Mouse (Mus musculus): Measurements from ENCODE around the gene Nuak1. TPM values are rescaled to one million over a fixed set of nuclear protein-coding genes. Genes with fewer than 3 reads are reported as not detected.

Nuak1 gene
- polyA plus RNA-seq, 1 experiment from 2014 or later: 0.13 TPM

GRCm38 (mm10) chr10:84393881-84394280 is 46.5 kb downstream of the Nuak1 start:
- H3K27ac ChIP-seq (ENCODE audit: low read length): no peak overlapping the region
- no peaks in the 10 kb centered on the region for H3K36me3 ChIP-seq (ENCODE audit: control insufficient read depth, insufficient read depth)
- H3K4me3 ChIP-seq (ENCODE audit: low read depth, low read length): no peak overlapping the region
- WGBS (ENCODE audit: insufficient replicate concordance): 71% methylated on average over 12 of the region's 12 CpGs
- no peak overlapping the region for H3K4me2 ChIP-seq (ENCODE audit: low read depth, low read length)
- H3K9ac ChIP-seq (ENCODE audit: low read depth, low read length): no peak overlapping the region
- H3K27me3 ChIP-seq (ENCODE audit: control insufficient read depth, insufficient read depth, low read depth, low read length): no peaks in the 10 kb centered on the region
- ATAC-seq (ENCODE audit: low read depth): no peak
- no peaks in the 10 kb centered on the region for H3K9me3 ChIP-seq (replicated peaks; ENCODE audit: control insufficient read depth, low read length)
- H3K4me1 ChIP-seq (ENCODE audit: control insufficient read depth, low read depth, low read length): no peaks in the 10 kb centered on the region

DNA sequence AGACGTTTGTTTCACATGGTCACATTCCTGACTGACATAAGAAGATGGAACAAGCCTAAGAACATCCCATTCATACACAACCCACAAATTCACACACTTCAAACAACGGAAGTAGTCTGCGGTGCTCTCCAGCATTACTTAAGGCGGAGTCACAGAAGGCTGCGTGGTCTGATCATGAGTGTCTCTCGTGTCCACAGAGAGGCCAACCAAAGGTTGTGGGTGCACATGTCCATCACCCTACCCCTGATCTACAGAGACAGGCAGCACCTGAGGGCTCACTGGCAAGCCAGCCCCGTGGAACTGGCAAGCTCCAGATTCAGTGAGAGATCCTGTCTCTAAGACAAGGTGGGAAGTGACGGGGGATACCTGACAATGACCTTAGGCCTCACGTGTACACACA is 47.0 kb downstream of the Nuak1 start:
- Histone ChIP-seq H3K4me2 (ENCODE audit: low read depth, low read length) (no peak overlapping the region), H3K27ac (ENCODE audit: low read length) (no peak overlapping the region), H3K4me1 (ENCODE audit: control insufficient read depth, low read depth, low read length) (no peaks in the 10 kb centered on the region), H3K36me3 (ENCODE audit: control insufficient read depth, insufficient read depth) (no peaks in the 10 kb centered on the region), H3K9me3 (replicated peaks; ENCODE audit: control insufficient read depth, low read length) (no peaks in the 10 kb centered on the region), H3K4me3 (ENCODE audit: low read depth, low read length) (no peak overlapping the region), H3K27me3 (ENCODE audit: control insufficient read depth, insufficient read depth, low read depth, low read length) (no peaks in the 10 kb centered on the region), H3K9ac (ENCODE audit: low read depth, low read length) (no peak overlapping the region)
- no peak for ATAC-seq (ENCODE audit: low read depth)
- WGBS (ENCODE audit: insufficient replicate concordance): 66% methylated on average over 9 of the region's 9 CpGs

- H3K36me3 ChIP-seq (ENCODE audit: control insufficient read depth, insufficient read depth): no peaks in the 10 kb centered on the region
- H3K4me2 ChIP-seq (ENCODE audit: low read depth, low read length): no peak overlapping the region
- no peaks in the 10 kb centered on the region for H3K9me3 ChIP-seq (replicated peaks; ENCODE audit: control insufficient read depth, low read length)
- H3K9ac ChIP-seq (ENCODE audit: low read depth, low read length): no peak overlapping the region
- no peak overlapping the region for H3K4me3 ChIP-seq (ENCODE audit: low read depth, low read length)
- no peaks in the 10 kb centered on the region for H3K4me1 ChIP-seq (ENCODE audit: control insufficient read depth, low read depth, low read length)
- no peaks in the 10 kb centered on the region for H3K27me3 ChIP-seq (ENCODE audit: control insufficient read depth, insufficient read depth, low read depth, low read length)
- no peak for ATAC-seq (ENCODE audit: low read depth)
- no peak overlapping the region for H3K27ac ChIP-seq (ENCODE audit: low read length)
- 78% methylated on average over 3 of the region's 3 CpGs for WGBS (ENCODE audit: insufficient replicate concordance)
These were observed 47.7 kb downstream of the Nuak1 start for GRCm38 (mm10) chr10:84392723-84393081.

- no peaks in the 10 kb centered on the region for H3K27me3 ChIP-seq (ENCODE audit: control insufficient read depth, insufficient read depth, low read depth, low read length)
- ATAC-seq (ENCODE audit: low read depth): no peak
- no peaks in the 10 kb centered on the region for H3K9me3 ChIP-seq (replicated peaks; ENCODE audit: control insufficient read depth, low read length)
- no peak overlapping the region for H3K9ac ChIP-seq (ENCODE audit: low read depth, low read length)
- no peak overlapping the region for H3K4me3 ChIP-seq (ENCODE audit: low read depth, low read length)
- WGBS (ENCODE audit: insufficient replicate concordance): 32% methylated on average over 14 of the region's 14 CpGs
- H3K4me1 ChIP-seq (ENCODE audit: control insufficient read depth, low read depth, low read length): no peaks in the 10 kb centered on the region
- no peaks in the 10 kb centered on the region for H3K36me3 ChIP-seq (ENCODE audit: control insufficient read depth, insufficient read depth)
- no peak overlapping the region for H3K27ac ChIP-seq (ENCODE audit: low read length)
- H3K4me2 ChIP-seq (ENCODE audit: low read depth, low read length): no peak overlapping the region
These were observed 48.2 kb downstream of the Nuak1 start for GRCm38 (mm10) chr10:84392027-84392722.

GRCm38 (mm10) chr10:84389707-84390106 is 50.7 kb downstream of the Nuak1 start:
- Histone ChIP-seq H3K27me3 (ENCODE audit: control insufficient read depth, insufficient read depth, low read depth, low read length) (no peaks in the 10 kb centered on the region), H3K4me2 (ENCODE audit: low read depth, low read length) (no peak overlapping the region), H3K27ac (ENCODE audit: low read length) (no peak overlapping the region), H3K9me3 (replicated peaks; ENCODE audit: control insufficient read depth, low read length) (no peaks in the 10 kb centered on the region), H3K9ac (ENCODE audit: low read depth, low read length) (no peak overlapping the region), H3K4me1 (ENCODE audit: control insufficient read depth, low read depth, low read length) (no peaks in the 10 kb centered on the region), H3K4me3 (ENCODE audit: low read depth, low read length) (no peak overlapping the region), H3K36me3 (ENCODE audit: control insufficient read depth, insufficient read depth) (no peaks in the 10 kb centered on the region)
- ATAC-seq (ENCODE audit: low read depth): no peak
- WGBS (ENCODE audit: insufficient replicate concordance): 65% methylated on average over 5 of the region's 5 CpGs

DNA sequence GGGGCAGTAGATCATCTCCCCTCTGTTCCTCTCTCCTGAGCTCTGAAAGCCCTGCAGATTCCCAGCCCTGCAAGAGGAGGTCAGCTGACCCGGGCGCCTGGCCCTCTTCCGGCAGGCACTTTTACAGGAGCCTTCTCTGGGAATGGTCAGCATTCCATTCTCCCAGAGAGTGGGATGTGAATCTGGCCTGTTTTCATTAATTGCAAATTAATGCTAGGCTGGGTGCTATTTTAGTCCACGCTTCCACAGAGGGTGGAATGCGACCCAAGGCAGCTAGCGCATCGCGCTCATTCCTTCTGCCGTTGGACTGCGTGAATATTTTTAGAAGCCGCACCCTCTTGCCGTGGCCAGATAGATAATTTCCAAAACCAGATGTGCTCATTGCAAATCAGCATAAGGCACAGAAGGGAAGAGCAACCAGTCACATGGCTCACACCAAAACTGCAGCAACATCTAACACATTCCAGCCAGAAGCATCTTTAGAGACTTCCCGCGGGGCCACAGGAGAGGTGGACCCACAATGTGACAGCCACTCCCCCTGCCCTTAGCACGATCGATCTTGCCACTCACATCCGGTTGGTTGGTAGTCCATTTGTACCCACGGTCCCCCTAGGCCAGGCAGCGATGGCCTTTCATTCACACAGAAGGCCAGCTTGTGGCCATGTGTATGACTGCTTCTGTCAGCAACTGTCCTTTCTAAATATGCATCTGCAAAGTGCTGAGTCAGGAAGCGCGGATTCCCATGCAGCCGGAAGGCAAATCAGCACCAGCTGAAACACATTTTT is 51.8 kb downstream of the Nuak1 start:
- Histone ChIP-seq H3K9me3 (replicated peaks; ENCODE audit: control insufficient read depth, low read length) (no peaks in the 10 kb centered on the region), H3K4me1 (ENCODE audit: control insufficient read depth, low read depth, low read length) (no peaks in the 10 kb centered on the region), H3K4me3 (ENCODE audit: low read depth, low read length) (no peak overlapping the region), H3K4me2 (ENCODE audit: low read depth, low read length) (no peak overlapping the region), H3K9ac (ENCODE audit: low read depth, low read length) (no peak overlapping the region), H3K27ac (ENCODE audit: low read length) (0 out of 2 replicates have a peak overlapping the region, but pooled peaks have one; percentile 38), H3K36me3 (ENCODE audit: control insufficient read depth, insufficient read depth) (no peaks in the 10 kb centered on the region), H3K27me3 (ENCODE audit: control insufficient read depth, insufficient read depth, low read depth, low read length) (no peaks in the 10 kb centered on the region)
- ATAC-seq (ENCODE audit: low read depth): peak; percentile 24; the same call in 1 of the 2 replicates
- 22% methylated on average over 22 of the region's 22 CpGs for WGBS (ENCODE audit: insufficient replicate concordance)

DNA sequence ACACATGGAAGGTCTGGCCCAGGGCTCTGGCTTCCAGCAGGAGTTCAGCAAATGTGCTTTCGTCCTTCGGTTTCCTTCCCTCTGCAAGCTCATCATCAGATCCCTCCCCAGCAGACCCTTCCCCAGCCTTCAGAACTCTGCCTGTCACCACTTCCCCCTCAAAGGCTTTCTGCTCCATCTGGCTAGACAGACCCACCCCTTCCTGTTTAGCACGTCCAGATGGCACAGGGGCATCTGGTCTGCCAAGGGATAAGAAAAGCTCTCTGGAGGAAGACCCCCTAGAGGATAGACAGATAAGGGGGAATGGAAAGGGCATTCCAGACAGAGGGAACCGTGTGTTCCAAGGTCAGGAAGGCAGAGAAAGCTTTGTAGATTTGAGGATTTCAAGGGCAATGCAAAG is 53.1 kb downstream of the Nuak1 start:
- 4% methylated on average over 4 of the region's 4 CpGs for WGBS (ENCODE audit: insufficient replicate concordance)
- Histone ChIP-seq H3K27ac (ENCODE audit: low read length) (no peak overlapping the region), H3K4me1 (ENCODE audit: control insufficient read depth, low read depth, low read length) (no peaks in the 10 kb centered on the region), H3K27me3 (ENCODE audit: control insufficient read depth, insufficient read depth, low read depth, low read length) (no peaks in the 10 kb centered on the region), H3K4me2 (ENCODE audit: low read depth, low read length) (no peak overlapping the region), H3K36me3 (ENCODE audit: control insufficient read depth, insufficient read depth) (no peaks in the 10 kb centered on the region), H3K4me3 (ENCODE audit: low read depth, low read length) (no peak overlapping the region), H3K9ac (ENCODE audit: low read depth, low read length) (no peak overlapping the region), H3K9me3 (replicated peaks; ENCODE audit: control insufficient read depth, low read length) (no peaks in the 10 kb centered on the region)
- ATAC-seq (ENCODE audit: low read depth): no peak

DNA sequence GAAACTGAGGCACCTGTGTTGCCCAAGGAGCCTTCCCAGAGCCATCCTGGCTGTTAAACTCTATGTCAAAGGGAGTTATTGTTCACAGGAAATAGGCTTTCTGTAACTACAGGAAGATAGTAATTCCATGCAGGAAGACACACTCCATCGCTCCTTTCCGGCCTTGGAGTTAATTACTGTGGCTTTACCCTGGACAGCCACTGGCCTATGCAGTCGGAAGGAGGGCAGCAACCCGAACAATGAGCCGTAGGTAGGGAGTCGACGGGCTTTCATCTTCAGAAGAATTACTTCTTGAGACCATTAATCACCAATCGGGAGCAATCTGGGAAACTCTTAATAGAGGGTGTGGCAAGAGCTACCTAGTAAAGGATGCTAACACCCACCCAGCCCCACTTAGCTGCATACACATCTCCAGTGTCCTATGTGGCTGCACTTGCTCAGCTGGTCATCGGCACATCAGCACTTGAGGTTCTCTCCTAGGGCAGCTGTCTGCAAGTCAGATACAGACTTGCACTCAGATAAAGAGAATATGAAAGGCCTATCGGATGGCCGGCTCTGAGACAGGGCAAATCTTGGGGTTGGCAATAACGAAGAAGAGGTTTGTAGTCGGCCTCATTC is 53.7 kb downstream of the Nuak1 start:
- Histone ChIP-seq H3K27me3 (ENCODE audit: control insufficient read depth, insufficient read depth, low read depth, low read length) (no peaks in the 10 kb centered on the region), H3K27ac (ENCODE audit: low read length) (no peak overlapping the region), H3K4me2 (ENCODE audit: low read depth, low read length) (no peak overlapping the region), H3K9ac (ENCODE audit: low read depth, low read length) (no peak overlapping the region), H3K36me3 (ENCODE audit: control insufficient read depth, insufficient read depth) (no peaks in the 10 kb centered on the region), H3K9me3 (replicated peaks; ENCODE audit: control insufficient read depth, low read length) (no peaks in the 10 kb centered on the region), H3K4me1 (ENCODE audit: control insufficient read depth, low read depth, low read length) (no peaks in the 10 kb centered on the region), H3K4me3 (ENCODE audit: low read depth, low read length) (no peak overlapping the region)
- no peak for ATAC-seq (ENCODE audit: low read depth)
- WGBS (ENCODE audit: insufficient replicate concordance): 41% methylated on average over 13 of the region's 13 CpGs

DNA sequence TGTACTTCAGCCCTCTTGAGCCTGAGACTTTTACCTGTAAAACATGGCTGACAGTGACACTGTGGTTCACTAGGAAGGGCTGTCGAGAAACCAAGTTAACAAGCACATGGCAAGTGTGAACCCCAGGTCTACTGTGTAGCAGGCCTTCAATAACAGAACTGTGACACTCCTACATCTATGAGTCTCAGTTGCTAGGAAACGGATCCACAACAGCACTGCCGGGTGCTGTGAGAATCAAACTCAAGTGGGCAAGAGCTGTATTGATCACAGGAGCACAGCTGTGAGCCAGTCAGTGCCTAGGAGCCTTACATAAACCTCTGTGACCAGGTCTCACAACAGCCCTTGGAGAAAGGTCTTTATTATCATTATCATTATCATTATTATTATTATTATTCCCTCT is 54.2 kb downstream of the Nuak1 start:
- Histone ChIP-seq H3K9ac (ENCODE audit: low read depth, low read length) (no peak overlapping the region), H3K27ac (ENCODE audit: low read length) (no peak overlapping the region), H3K27me3 (ENCODE audit: control insufficient read depth, insufficient read depth, low read depth, low read length) (no peaks in the 10 kb centered on the region), H3K4me2 (ENCODE audit: low read depth, low read length) (no peak overlapping the region), H3K4me3 (ENCODE audit: low read depth, low read length) (no peak overlapping the region), H3K4me1 (ENCODE audit: control insufficient read depth, low read depth, low read length) (no peaks in the 10 kb centered on the region), H3K36me3 (ENCODE audit: control insufficient read depth, insufficient read depth) (no peaks in the 10 kb centered on the region), H3K9me3 (replicated peaks; ENCODE audit: control insufficient read depth, low read length) (no peaks in the 10 kb centered on the region)
- 64% methylated on average over 3 of the region's 3 CpGs for WGBS (ENCODE audit: insufficient replicate concordance)
- no peak for ATAC-seq (ENCODE audit: low read depth)

Measured in liver, embryonic 16.5 days (tissue).